Mouse (Mus musculus) bone marrow macrophage, adult 2 months (primary cell): ENCODE results near the gene Sfpq.

Experiments
- CTCF ChIP-seq: IDR thresholded peaks from 2 replicates; pipeline ENCODE4 v1.5.1; 2012; ENCODE audit warnings: low read depth, mild to moderate bottlenecking, low read length, moderate library complexity
- POLR2A ChIP-seq: IDR thresholded peaks from 2 replicates; pipeline ENCODE4 v1.6.1; 2012; ENCODE audit warnings: mild to moderate bottlenecking, low read depth, low read length, borderline replicate concordance

DNA sequence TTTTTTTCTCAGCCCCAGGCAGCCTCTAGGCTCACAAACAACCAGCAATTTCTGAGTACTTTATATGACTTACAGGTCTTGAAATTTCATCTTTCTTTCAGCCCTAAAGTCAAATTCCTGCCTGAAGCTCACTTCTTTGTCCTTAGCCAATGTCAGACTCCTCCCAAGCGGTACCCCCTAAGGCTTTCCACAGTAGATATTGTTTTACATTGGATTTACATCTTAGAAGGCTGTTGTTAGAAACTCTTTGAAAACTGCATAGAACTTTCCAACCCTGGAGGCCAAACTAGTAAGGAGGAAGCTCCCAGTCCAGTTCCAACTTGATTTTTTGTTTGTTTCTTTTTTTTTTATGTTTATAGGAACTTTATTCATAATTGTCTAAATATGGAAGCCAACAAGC is 42.9 kb downstream of the Sfpq start:
- TF ChIP-seq CTCF (no peak), POLR2A (no peak)
